Mouse (Mus musculus): Measurements from ENCODE around the gene Rfx4. TPM values are rescaled to one million over a fixed set of nuclear protein-coding genes. Genes with fewer than 3 reads are reported as not detected.

The Rfx4 gene
- polyA plus RNA-seq, 1 experiment from 2014 or later = not detected

DNA sequence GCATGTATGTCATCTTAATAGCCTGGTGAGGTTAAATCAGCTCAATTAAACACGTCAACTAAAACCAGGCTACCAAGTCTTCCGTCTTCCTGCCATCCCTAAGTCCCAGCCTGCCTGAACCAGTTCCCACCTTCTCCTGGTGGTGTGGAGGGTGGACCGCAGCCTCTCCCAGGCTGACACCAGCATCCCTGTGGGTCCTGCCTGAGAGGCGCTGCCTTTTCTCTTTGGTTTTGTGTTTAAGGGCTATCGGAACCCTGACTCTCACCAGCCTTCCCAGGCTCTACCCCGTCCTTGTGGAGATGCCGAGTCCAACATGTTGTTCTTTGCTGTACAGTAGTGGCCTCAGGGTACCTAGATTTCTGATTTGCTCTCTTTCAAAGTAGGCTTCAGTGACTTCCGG is 44.4 kb upstream of the Rfx4 start:
- Histone ChIP-seq H3K4me1 (replicated peaks; ENCODE audit: control insufficient read depth, insufficient read depth) (no peaks in the 10 kb centered on the region), H3K27me3 (ENCODE audit: control insufficient read depth, insufficient read depth, low read length) (no peaks in the 10 kb centered on the region), H3K9ac (ENCODE audit: low read length) (no peak overlapping the region), H3K4me3 (ENCODE audit: low read depth, low read length) (no peak overlapping the region), H3K4me2 (replicated peaks; ENCODE audit: low read depth) (no peak overlapping the region), H3K27ac (replicated peaks) (no peak overlapping the region), H3K36me3 (ENCODE audit: control insufficient read depth, insufficient read depth, low read length) (peaks cover 2% of the 10 kb centered on the region), H3K9me3 (ENCODE audit: control insufficient read depth, low read length) (no peaks in the 10 kb centered on the region)
- WGBS = 70% methylated on average over 8 of the region's 8 CpGs
- DNase-seq (ENCODE audit: low spot score) (no peak), ATAC-seq (ENCODE audit: low FRiP score, low TSS enrichment) (no peak)
- TF ChIP-seq EP300 (optimal IDR thresholded peaks at IDR 0.05) (no peak), CTCF (IDR thresholded peaks at IDR 0.05; ENCODE audit: low read depth) (no peak)

DNA sequence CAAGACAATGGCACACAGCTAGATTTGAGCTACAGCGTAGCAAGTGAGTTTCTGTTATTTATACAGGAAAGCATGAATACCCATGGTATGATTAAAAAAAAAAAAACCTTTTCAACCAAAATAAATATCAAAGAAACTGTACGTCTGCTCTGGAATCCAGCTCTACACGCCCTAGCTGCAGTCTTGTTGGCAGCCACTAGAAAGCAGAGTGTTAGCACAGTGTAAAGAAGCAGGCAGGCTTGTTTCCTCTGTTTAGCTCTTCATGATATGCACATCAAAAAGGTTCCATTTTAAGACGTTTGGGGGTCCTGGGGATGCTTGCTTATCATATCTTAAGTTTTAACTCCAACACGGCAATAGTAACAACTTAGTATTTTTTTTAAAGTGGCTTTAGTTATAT is 43.9 kb upstream of the Rfx4 start:
- 46% methylated on average over 5 of the region's 5 CpGs for WGBS
- H3K4me2 ChIP-seq (replicated peaks; ENCODE audit: low read depth) = no peak overlapping the region
- no peak overlapping the region for H3K9ac ChIP-seq (ENCODE audit: low read length)
- ATAC-seq (ENCODE audit: low FRiP score, low TSS enrichment) = no peak
- H3K4me1 ChIP-seq (replicated peaks; ENCODE audit: control insufficient read depth, insufficient read depth) = no peaks in the 10 kb centered on the region
- TF ChIP-seq CTCF (IDR thresholded peaks at IDR 0.05; ENCODE audit: low read depth) (peak; percentile 48), EP300 (optimal IDR thresholded peaks at IDR 0.05) (no peak)
- no peaks in the 10 kb centered on the region for H3K9me3 ChIP-seq (ENCODE audit: control insufficient read depth, low read length)
- H3K4me3 ChIP-seq (ENCODE audit: low read depth, low read length) = no peak overlapping the region
- no peak overlapping the region for H3K27ac ChIP-seq (replicated peaks)
- peaks cover 2% of the 10 kb centered on the region for H3K36me3 ChIP-seq (ENCODE audit: control insufficient read depth, insufficient read depth, low read length)
- no peak for DNase-seq (ENCODE audit: low spot score)
- H3K27me3 ChIP-seq (ENCODE audit: control insufficient read depth, insufficient read depth, low read length) = no peaks in the 10 kb centered on the region

DNA sequence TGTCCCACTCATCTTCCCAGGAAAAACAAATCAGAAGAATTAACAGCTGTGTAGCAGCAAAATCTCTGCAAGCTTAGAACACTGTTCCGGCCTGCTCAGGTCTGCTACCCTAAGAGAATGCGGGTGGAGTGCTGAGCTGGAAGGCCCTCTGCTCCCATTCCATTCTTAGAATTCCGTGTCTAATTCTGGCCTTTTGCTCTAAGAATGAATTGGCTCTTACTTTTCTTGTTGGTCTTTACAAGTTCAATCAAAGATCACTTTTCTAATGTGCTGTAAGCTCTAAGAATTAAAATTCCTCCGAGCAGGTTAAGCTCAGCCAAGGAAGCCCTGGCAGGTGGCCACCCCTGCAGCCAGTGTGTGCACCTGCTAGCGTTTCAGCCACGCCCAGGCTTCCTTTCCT is 43.3 kb upstream of the Rfx4 start:
- no peak overlapping the region for H3K4me2 ChIP-seq (replicated peaks; ENCODE audit: low read depth)
- DNase-seq (ENCODE audit: low spot score) (peak; percentile 50), ATAC-seq (ENCODE audit: low FRiP score, low TSS enrichment) (no peak)
- no peak overlapping the region for H3K27ac ChIP-seq (replicated peaks)
- 54% methylated on average over 6 of the region's 6 CpGs for WGBS
- no peaks in the 10 kb centered on the region for H3K27me3 ChIP-seq (ENCODE audit: control insufficient read depth, insufficient read depth, low read length)
- H3K4me3 ChIP-seq (ENCODE audit: low read depth, low read length) = no peak overlapping the region
- peaks cover 2% of the 10 kb centered on the region for H3K36me3 ChIP-seq (ENCODE audit: control insufficient read depth, insufficient read depth, low read length)
- H3K9ac ChIP-seq (ENCODE audit: low read length) = no peak overlapping the region
- no peak for TF ChIP-seq EP300 (optimal IDR thresholded peaks at IDR 0.05)
- TF ChIP-seq CTCF (IDR thresholded peaks at IDR 0.05; ENCODE audit: low read depth) = no peak
- no peaks in the 10 kb centered on the region for H3K9me3 ChIP-seq (ENCODE audit: control insufficient read depth, low read length)
- H3K4me1 ChIP-seq (replicated peaks; ENCODE audit: control insufficient read depth, insufficient read depth) = no peaks in the 10 kb centered on the region

DNA sequence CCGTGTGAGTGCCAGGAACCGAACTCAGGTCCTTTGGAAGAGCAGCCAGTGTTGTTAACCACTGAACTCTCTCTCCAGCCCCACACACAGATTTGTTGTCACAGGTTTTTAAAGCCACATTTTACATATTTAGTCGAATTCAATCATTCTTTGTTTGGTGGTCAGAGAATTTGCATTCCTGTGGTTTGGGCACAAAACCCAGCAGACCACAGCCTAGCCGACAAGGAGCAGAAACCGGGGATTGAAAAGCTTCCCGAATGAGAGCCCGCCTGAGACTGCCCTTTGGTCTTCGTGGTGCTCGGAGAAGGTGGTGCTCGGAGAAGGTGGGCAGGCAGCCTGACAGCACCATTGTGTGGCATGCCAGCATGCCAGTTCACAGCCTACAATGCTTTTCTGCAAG is 42.8 kb upstream of the Rfx4 start:
- WGBS = 72% methylated on average over 10 of the region's 10 CpGs
- Histone ChIP-seq H3K4me3 (ENCODE audit: low read depth, low read length) (no peak overlapping the region), H3K36me3 (ENCODE audit: control insufficient read depth, insufficient read depth, low read length) (peaks cover 2% of the 10 kb centered on the region), H3K9me3 (ENCODE audit: control insufficient read depth, low read length) (no peaks in the 10 kb centered on the region), H3K27me3 (ENCODE audit: control insufficient read depth, insufficient read depth, low read length) (no peaks in the 10 kb centered on the region), H3K4me2 (replicated peaks; ENCODE audit: low read depth) (no peak overlapping the region), H3K4me1 (replicated peaks; ENCODE audit: control insufficient read depth, insufficient read depth) (no peaks in the 10 kb centered on the region), H3K9ac (ENCODE audit: low read length) (no peak overlapping the region), H3K27ac (replicated peaks) (no peak overlapping the region)
- DNase-seq (ENCODE audit: low spot score) (no peak), ATAC-seq (ENCODE audit: low FRiP score, low TSS enrichment) (no peak)
- no peak for TF ChIP-seq EP300 (optimal IDR thresholded peaks at IDR 0.05)
- no peak for TF ChIP-seq CTCF (IDR thresholded peaks at IDR 0.05; ENCODE audit: low read depth)

DNA sequence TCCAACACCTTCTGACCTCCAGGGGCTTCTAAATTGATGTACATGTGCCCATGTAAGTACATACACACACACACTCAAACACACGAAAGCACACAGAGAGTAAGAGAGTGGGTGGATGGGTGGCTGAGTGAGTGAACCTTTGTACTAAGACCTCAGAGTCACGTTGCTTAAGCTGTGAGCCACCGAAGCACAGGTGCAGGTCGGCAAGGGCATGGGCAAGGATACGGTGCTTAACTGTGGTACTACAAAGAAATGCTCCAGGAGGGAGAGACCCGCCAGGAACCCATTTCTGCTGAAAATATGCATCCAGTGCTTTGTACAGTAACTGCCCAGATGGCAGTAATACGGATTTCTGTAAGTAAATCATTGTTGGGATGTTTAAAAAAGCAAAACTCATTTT is 40.2 kb upstream of the Rfx4 start:
- WGBS = 86% methylated on average over 7 of the region's 7 CpGs
- no peak overlapping the region for H3K4me3 ChIP-seq (ENCODE audit: low read depth, low read length)
- no peak overlapping the region for H3K27ac ChIP-seq (replicated peaks)
- no peaks in the 10 kb centered on the region for H3K4me1 ChIP-seq (replicated peaks; ENCODE audit: control insufficient read depth, insufficient read depth)
- H3K9me3 ChIP-seq (ENCODE audit: control insufficient read depth, low read length) = no peaks in the 10 kb centered on the region
- H3K27me3 ChIP-seq (ENCODE audit: control insufficient read depth, insufficient read depth, low read length) = no peaks in the 10 kb centered on the region
- peaks cover 8% of the 10 kb centered on the region for H3K36me3 ChIP-seq (ENCODE audit: control insufficient read depth, insufficient read depth, low read length)
- no peak overlapping the region for H3K9ac ChIP-seq (ENCODE audit: low read length)
- ATAC-seq (ENCODE audit: low FRiP score, low TSS enrichment) (no peak), DNase-seq (ENCODE audit: low spot score) (no peak)
- TF ChIP-seq CTCF (IDR thresholded peaks at IDR 0.05; ENCODE audit: low read depth) (no peak), EP300 (optimal IDR thresholded peaks at IDR 0.05) (no peak)
- H3K4me2 ChIP-seq (replicated peaks; ENCODE audit: low read depth) = no peak overlapping the region

DNA sequence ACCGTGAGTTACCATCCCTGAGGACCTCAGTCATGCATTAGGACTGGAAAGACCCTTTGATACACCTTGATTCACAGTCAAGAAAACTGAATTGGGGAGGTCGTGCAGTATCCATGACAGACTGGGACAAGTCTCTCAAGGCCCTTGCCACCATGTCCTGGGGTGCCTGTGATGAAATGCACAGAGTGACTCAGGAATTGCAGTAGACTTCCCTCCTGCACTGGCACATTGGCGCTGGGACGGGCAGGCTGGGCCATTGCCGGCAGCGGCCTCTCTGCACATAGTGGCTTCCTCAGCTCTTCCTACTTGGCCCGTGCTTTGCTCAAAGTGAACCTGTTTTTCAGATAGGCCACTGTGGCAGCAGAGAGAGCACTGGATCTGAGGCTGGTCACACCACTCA is 39.3 kb upstream of the Rfx4 start:
- TF ChIP-seq CTCF (IDR thresholded peaks at IDR 0.05; ENCODE audit: low read depth) (no peak), EP300 (optimal IDR thresholded peaks at IDR 0.05) (no peak)
- ATAC-seq (ENCODE audit: low FRiP score, low TSS enrichment) (no peak), DNase-seq (ENCODE audit: low spot score) (no peak)
- no peak overlapping the region for H3K4me3 ChIP-seq (ENCODE audit: low read depth, low read length)
- 96% methylated on average over 7 of the region's 7 CpGs for WGBS
- no peaks in the 10 kb centered on the region for H3K9me3 ChIP-seq (ENCODE audit: control insufficient read depth, low read length)
- H3K4me2 ChIP-seq (replicated peaks; ENCODE audit: low read depth) = no peak overlapping the region
- H3K36me3 ChIP-seq (ENCODE audit: control insufficient read depth, insufficient read depth, low read length) = peaks cover 8% of the 10 kb centered on the region
- H3K27ac ChIP-seq (replicated peaks) = no peak overlapping the region
- no peaks in the 10 kb centered on the region for H3K27me3 ChIP-seq (ENCODE audit: control insufficient read depth, insufficient read depth, low read length)
- no peaks in the 10 kb centered on the region for H3K4me1 ChIP-seq (replicated peaks; ENCODE audit: control insufficient read depth, insufficient read depth)
- H3K9ac ChIP-seq (ENCODE audit: low read length) = no peak overlapping the region
